Mouse (Mus musculus): ENCODE measurements around the gene Catsperg1. TPM values are rescaled to one million over a fixed set of nuclear protein-coding genes. Genes with fewer than 3 reads are reported as not detected.
"Not testable (repeated sequence)": the region's sequence is repeated elsewhere in the genome, so short reads cannot be mapped to it uniquely, and the experiment has no call there.

Catsperg1 gene
- polyA plus RNA-seq, 1 experiment from 2014 or later = 0.38 TPM

DNA sequence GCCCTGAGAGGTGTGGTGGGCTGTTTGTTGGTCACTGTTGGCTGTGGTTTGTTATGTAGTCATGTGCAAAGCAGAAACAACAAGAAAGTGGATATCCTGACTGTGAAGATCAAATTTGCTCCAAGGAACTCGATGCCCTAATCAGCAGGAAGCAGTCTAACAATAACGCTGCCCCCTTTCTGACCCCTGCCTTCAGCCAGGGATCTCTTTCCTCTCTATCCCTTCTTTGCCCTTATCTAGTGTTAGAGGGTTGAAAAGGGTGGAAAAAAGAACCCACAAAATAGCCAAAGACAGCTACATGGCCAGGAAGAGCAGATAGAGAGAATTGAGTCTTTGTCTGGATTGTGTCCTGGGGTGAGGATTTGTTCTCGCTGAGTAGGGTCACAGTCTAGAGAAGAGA lies 16.7 kb upstream of the Catsperg1 start:
- no peak overlapping the region for H3K9ac ChIP-seq
- ATAC-seq (ENCODE audit: insufficient number of reproducible peaks, low FRiP score) = no peak
- 23% methylated on average over 3 of the region's 3 CpGs for WGBS
- peak overlapping the region; percentile 60; the same call in 1 of the 2 replicates for H3K27ac ChIP-seq (ENCODE audit: poor library complexity, severe bottlenecking)
- H3K4me3 ChIP-seq = no peak overlapping the region
- no peaks in the 10 kb centered on the region for H3K9me3 ChIP-seq (replicated peaks)
- peaks cover 2% of the 10 kb centered on the region; the same call in 1 of the 2 replicates for H3K36me3 ChIP-seq
- peaks cover 22% of the 10 kb centered on the region for H3K4me1 ChIP-seq (replicated peaks)
- peak overlapping the region; percentile 86; the same call in 1 of the 2 replicates for H3K4me2 ChIP-seq
- peaks cover 25% of the 10 kb centered on the region for H3K27me3 ChIP-seq (replicated peaks)

DNA sequence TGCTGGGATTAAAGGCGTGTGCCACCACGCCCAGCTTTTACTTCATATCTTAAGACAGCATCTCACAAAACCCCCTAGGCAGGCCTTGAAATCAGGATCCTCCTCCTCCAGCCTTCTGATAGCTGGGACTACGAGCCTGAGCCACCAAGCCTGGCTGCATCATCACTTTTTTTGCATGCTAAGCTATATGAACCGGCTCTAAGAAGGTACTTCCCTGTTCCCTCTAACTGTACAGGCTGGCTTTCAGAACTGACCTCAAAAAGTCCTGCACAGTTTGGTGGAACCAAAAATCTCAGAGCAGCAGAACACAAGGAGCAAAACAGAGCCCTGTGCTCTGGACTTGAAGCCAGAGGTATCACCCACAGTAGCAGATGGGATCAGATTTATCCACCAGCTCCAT lies 14.4 kb upstream of the Catsperg1 start:
- Histone ChIP-seq H3K4me2 (no peak overlapping the region), H3K4me1 (replicated peaks) (peaks cover 18% of the 10 kb centered on the region), H3K4me3 (no peak overlapping the region), H3K9ac (no peak overlapping the region), H3K36me3 (peaks cover 18% of the 10 kb centered on the region; the same call in 1 of the 2 replicates), H3K9me3 (replicated peaks) (no peaks in the 10 kb centered on the region), H3K27me3 (replicated peaks) (peaks cover 27% of the 10 kb centered on the region), H3K27ac (ENCODE audit: poor library complexity, severe bottlenecking) (no peak overlapping the region)
- no peak for ATAC-seq (ENCODE audit: insufficient number of reproducible peaks, low FRiP score)
- 66% methylated on average over 4 of the region's 4 CpGs for WGBS

- 73% methylated on average over 13 of the region's 13 CpGs for WGBS
- Histone ChIP-seq H3K9me3 (replicated peaks) (peaks cover 4% of the 10 kb centered on the region), H3K27me3 (replicated peaks) (0 out of 2 replicates have a peak, but pooled peaks cover 12% of the 10 kb centered on the region), H3K4me2 (no peak overlapping the region), H3K4me3 (no peak overlapping the region), H3K4me1 (replicated peaks) (peaks cover 16% of the 10 kb centered on the region; the same call in 1 of the 2 replicates), H3K36me3 (peaks cover 36% of the 10 kb centered on the region), H3K27ac (ENCODE audit: poor library complexity, severe bottlenecking) (no peak overlapping the region), H3K9ac (no peak overlapping the region)
- ATAC-seq (ENCODE audit: insufficient number of reproducible peaks, low FRiP score) = no peak; the same call in 1 of the 2 replicates
Observed at GRCm38 (mm10) chr7:29225520-29225919, 11.7 kb upstream of the Catsperg1 start.

- Histone ChIP-seq H3K27me3 (replicated peaks) (0 out of 2 replicates have a peak, but pooled peaks cover 12% of the 10 kb centered on the region), H3K9ac (no peak overlapping the region), H3K4me3 (no peak overlapping the region), H3K27ac (ENCODE audit: poor library complexity, severe bottlenecking) (no peak overlapping the region), H3K4me1 (replicated peaks) (peaks cover 15% of the 10 kb centered on the region; the same call in 1 of the 2 replicates), H3K9me3 (replicated peaks) (peaks cover 10% of the 10 kb centered on the region), H3K4me2 (no peak overlapping the region), H3K36me3 (peaks cover 42% of the 10 kb centered on the region)
- 21% methylated on average over 16 of the region's 16 CpGs for WGBS
- no peak for ATAC-seq (ENCODE audit: insufficient number of reproducible peaks, low FRiP score)
Observed at GRCm38 (mm10) chr7:29224756-29225394, 11.0 kb upstream of the Catsperg1 start.

GRCm38 (mm10) chr7:29214846-29215245 lies 1.0 kb upstream of the Catsperg1 start:
- peaks cover 13% of the 10 kb centered on the region; the same call in 1 of the 2 replicates for H3K4me1 ChIP-seq (replicated peaks)
- no peak overlapping the region for H3K9ac ChIP-seq
- H3K36me3 ChIP-seq = peaks cover 10% of the 10 kb centered on the region
- H3K4me2 ChIP-seq = no peak overlapping the region
- WGBS = 40% methylated on average over 15 of the region's 15 CpGs
- no peak for ATAC-seq (ENCODE audit: insufficient number of reproducible peaks, low FRiP score)
- no peak overlapping the region for H3K4me3 ChIP-seq
- peaks cover 40% of the 10 kb centered on the region for H3K9me3 ChIP-seq (replicated peaks)
- H3K27ac ChIP-seq (ENCODE audit: poor library complexity, severe bottlenecking) = no peak overlapping the region
- peaks cover 18% of the 10 kb centered on the region for H3K27me3 ChIP-seq (replicated peaks)

DNA sequence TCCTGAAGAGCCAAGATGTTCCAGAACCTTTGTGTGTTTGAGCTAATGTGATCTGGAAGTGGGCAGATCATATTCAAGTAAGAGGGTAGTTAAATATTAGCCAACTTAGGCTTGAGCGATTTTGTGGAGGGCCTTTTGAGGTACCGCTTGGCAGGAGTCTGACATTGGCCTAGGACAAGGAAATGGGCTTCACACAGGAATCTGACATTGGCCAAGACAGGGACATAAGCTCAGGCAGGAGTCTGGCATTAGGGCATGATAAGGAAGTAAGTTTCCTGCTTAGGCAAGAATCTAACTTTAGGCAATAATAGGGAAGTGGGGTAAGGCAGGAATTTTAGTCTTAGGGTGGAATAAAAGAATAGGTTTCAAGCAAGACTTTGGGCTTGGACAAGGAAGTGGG lies 401 bp upstream of the Catsperg1 start:
- H3K9me3 ChIP-seq (replicated peaks) = peaks cover 35% of the 10 kb centered on the region
- ATAC-seq (ENCODE audit: insufficient number of reproducible peaks, low FRiP score) = no peak
- H3K27ac ChIP-seq (ENCODE audit: poor library complexity, severe bottlenecking) = no peak overlapping the region
- H3K4me1 ChIP-seq (replicated peaks) = peaks cover 13% of the 10 kb centered on the region; the same call in 1 of the 2 replicates
- WGBS = 68% methylated on average over 2 of the region's 2 CpGs
- H3K36me3 ChIP-seq = peaks cover 4% of the 10 kb centered on the region
- H3K27me3 ChIP-seq (replicated peaks) = peaks cover 18% of the 10 kb centered on the region
- 0 out of 2 replicates have a peak overlapping the region, but pooled peaks have one; percentile 66 for H3K4me2 ChIP-seq
- H3K4me3 ChIP-seq = no peak overlapping the region
- H3K9ac ChIP-seq = no peak overlapping the region

GRCm38 (mm10) chr7:29212775-29213560 lies 867 bp downstream of the Catsperg1 start:
- H3K4me2 ChIP-seq = peak overlapping the region; percentile 66
- ATAC-seq (ENCODE audit: insufficient number of reproducible peaks, low FRiP score); H3K27ac ChIP-seq (ENCODE audit: poor library complexity, severe bottlenecking); H3K36me3 ChIP-seq; H3K9ac ChIP-seq: not testable (repeated sequence)
- WGBS = 15% methylated on average over 40 of the region's 40 CpGs
- H3K4me1 ChIP-seq (replicated peaks) = peaks cover 13% of the 10 kb centered on the region; the same call in 1 of the 2 replicates
- H3K4me3 ChIP-seq = peak overlapping the region; percentile 15; the same call in 1 of the 2 replicates
- H3K9me3 ChIP-seq (replicated peaks) = peaks cover 28% of the 10 kb centered on the region
- H3K27me3 ChIP-seq (replicated peaks) = peaks cover 18% of the 10 kb centered on the region

DNA sequence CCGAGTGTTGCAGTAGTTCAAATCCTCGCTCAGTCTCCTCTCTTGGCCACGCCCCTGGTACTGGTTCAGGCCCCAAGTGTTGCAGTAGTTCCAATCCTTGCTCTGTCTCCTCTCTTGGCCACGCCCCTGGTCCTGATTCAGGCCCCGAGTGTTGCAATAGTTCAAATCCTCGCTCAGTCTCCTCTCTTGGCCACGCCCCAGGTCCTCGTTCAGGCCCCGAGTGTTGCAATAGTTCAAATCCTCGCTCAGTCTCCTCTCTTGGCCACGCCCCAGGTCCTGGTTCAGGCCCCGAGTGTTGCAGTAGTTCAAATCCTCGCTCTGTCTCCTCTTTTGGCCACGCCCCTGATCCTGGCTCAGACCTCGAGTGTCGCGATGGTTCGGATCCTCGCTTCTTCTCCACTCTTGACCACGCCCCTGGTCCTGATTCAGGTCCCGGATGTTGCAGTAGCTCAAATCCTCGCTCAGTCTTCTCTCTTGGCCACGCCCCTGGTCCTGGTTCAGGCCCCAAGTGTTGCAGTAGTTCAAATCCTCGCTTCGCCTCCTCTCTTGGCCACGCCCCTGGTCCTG lies 1.6 kb downstream of the Catsperg1 start:
- H3K27ac ChIP-seq (ENCODE audit: poor library complexity, severe bottlenecking) = no peak overlapping the region
- ATAC-seq (ENCODE audit: insufficient number of reproducible peaks, low FRiP score) = no peak
- peak overlapping the region; percentile 66 for H3K4me2 ChIP-seq

GRCm38 (mm10) chr7:29211415-29212198 lies 2.2 kb downstream of the Catsperg1 start:
- peaks cover 16% of the 10 kb centered on the region for H3K9me3 ChIP-seq (replicated peaks)
- peak; percentile 80 for ATAC-seq (ENCODE audit: insufficient number of reproducible peaks, low FRiP score)
- peak overlapping the region; percentile 52 for H3K27ac ChIP-seq (ENCODE audit: poor library complexity, severe bottlenecking)
- H3K27me3 ChIP-seq (replicated peaks) = peaks cover 18% of the 10 kb centered on the region
- H3K4me2 ChIP-seq = peak overlapping the region; percentile 66
- H3K9ac ChIP-seq = peak overlapping the region; percentile 46; the same call in 1 of the 2 replicates
- peaks cover 13% of the 10 kb centered on the region; the same call in 1 of the 2 replicates for H3K4me1 ChIP-seq (replicated peaks)
- H3K4me3 ChIP-seq = peak overlapping the region; percentile 51
- WGBS = 3% methylated on average over 34 of the region's 34 CpGs
- no peaks in the 10 kb centered on the region for H3K36me3 ChIP-seq

More for the DNA sequence above, 1.6 kb downstream of the Catsperg1 start:
- peaks cover 13% of the 10 kb centered on the region; the same call in 1 of the 2 replicates for H3K4me1 ChIP-seq (replicated peaks)
- H3K36me3 ChIP-seq = 0 out of 2 replicates have a peak, but pooled peaks cover 3% of the 10 kb centered on the region
- 12% methylated on average over 26 of the region's 26 CpGs for WGBS
- no peak overlapping the region for H3K9ac ChIP-seq
- H3K27me3 ChIP-seq (replicated peaks) = peaks cover 18% of the 10 kb centered on the region
- H3K4me3 ChIP-seq = peak overlapping the region; percentile 51
- H3K9me3 ChIP-seq (replicated peaks) = peaks cover 23% of the 10 kb centered on the region

DNA sequence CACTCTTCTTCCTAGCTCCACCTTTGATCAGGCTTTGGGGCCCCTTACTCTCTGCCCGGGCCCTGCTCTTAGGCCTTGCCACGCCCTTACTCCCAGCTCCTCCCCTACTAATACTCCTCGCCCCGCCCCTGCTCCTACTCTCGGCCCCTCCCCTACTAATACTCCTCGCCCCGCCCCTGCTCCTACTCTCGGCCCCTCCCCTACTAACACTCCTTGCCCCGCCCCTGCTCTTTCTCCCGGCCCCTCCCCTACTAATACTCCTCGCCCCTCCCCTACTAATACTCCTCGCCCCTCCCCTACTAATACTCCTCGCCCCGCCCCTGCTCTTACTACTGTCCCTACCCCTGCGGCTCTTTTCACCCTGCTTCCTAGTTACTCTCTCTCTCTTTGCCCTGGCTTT lies 2.8 kb downstream of the Catsperg1 start:
- Histone ChIP-seq H3K9me3 (replicated peaks) (peaks cover 15% of the 10 kb centered on the region), H3K4me1 (replicated peaks) (peaks cover 13% of the 10 kb centered on the region; the same call in 1 of the 2 replicates), H3K4me2 (peak overlapping the region; percentile 66), H3K4me3 (peak overlapping the region; percentile 51), H3K27ac (ENCODE audit: poor library complexity, severe bottlenecking) (peak overlapping the region; percentile 52), H3K27me3 (replicated peaks) (peaks cover 18% of the 10 kb centered on the region)
- ATAC-seq (ENCODE audit: insufficient number of reproducible peaks, low FRiP score) = peak; percentile 67
- not testable (repeated sequence) for H3K9ac ChIP-seq, H3K36me3 ChIP-seq
- 23% methylated on average over 13 of the region's 15 CpGs for WGBS
